Mouse (Mus musculus): Measurements from ENCODE around the gene Ubc. TPM values are rescaled to one million over a fixed set of nuclear protein-coding genes. Genes with fewer than 3 reads are reported as not detected.

Gene Ubc
- 33.1 TPM for polyA plus RNA-seq (2014; fragmentation: Illumina TruSeq; extraction: RNeasy Lipid Tissue Mini Kit (QIAGEN cat#74804); ENCODE audit: low read depth, low replicate concordance)

GRCm38 (mm10) chr5:125389579-125390441 lies at the start of gene Ubc:
Gene Ubc, minus strand, starts transcription at chr5:125390202.

GRCm38 (mm10) chr5:125433793-125434337 lies 43.9 kb upstream of the Ubc start, which contains the start of gene Dhx37:
Gene Dhx37, minus strand, starts transcription at chr5:125434121.

GRCm38 (mm10) chr5:125389131-125389578 lies 847 bp downstream of the Ubc start, which contains the start of gene Gm10382:
Gene Gm10382, plus strand, starts transcription at chr5:125389322.

GRCm38 (mm10) chr5:125340547-125341262 lies 49.3 kb downstream of the Ubc start, which contains the start of gene Scarb1:
Gene Scarb1, minus strand, starts transcription at chr5:125341094.

Other genes starting within 250 kb of the Ubc start
- 2.4 TPM for gene Ncor2, start 211.0 kb downstream of the Ubc start, polyA plus RNA-seq (2014; fragmentation: Illumina TruSeq; extraction: RNeasy Lipid Tissue Mini Kit (QIAGEN cat#74804); ENCODE audit: low read depth, low replicate concordance)
- gene Scarb1, start 49.1 kb downstream of the Ubc start, polyA plus RNA-seq (2014; fragmentation: Illumina TruSeq; extraction: RNeasy Lipid Tissue Mini Kit (QIAGEN cat#74804); ENCODE audit: low read depth, low replicate concordance), result 187 TPM
- gene Gm10382, start 880 bp downstream of the Ubc start, polyA plus RNA-seq (2014; fragmentation: Illumina TruSeq; extraction: RNeasy Lipid Tissue Mini Kit (QIAGEN cat#74804); ENCODE audit: low read depth, low replicate concordance), result not detected
- gene Dhx37, start 43.9 kb upstream of the Ubc start, polyA plus RNA-seq (2014; fragmentation: Illumina TruSeq; extraction: RNeasy Lipid Tissue Mini Kit (QIAGEN cat#74804); ENCODE audit: low read depth, low replicate concordance), result 8.5 TPM
- gene Bri3bp, start 51.4 kb upstream of the Ubc start, polyA plus RNA-seq (2014; fragmentation: Illumina TruSeq; extraction: RNeasy Lipid Tissue Mini Kit (QIAGEN cat#74804); ENCODE audit: low read depth, low replicate concordance), result 12.8 TPM
- gene Aacs, start 85.6 kb upstream of the Ubc start, polyA plus RNA-seq (2014; fragmentation: Illumina TruSeq; extraction: RNeasy Lipid Tissue Mini Kit (QIAGEN cat#74804); ENCODE audit: low read depth, low replicate concordance), result 4.7 TPM
- 4.1 TPM for gene Tmem132b, start 141.6 kb upstream of the Ubc start, polyA plus RNA-seq (2014; fragmentation: Illumina TruSeq; extraction: RNeasy Lipid Tissue Mini Kit (QIAGEN cat#74804); ENCODE audit: low read depth, low replicate concordance)

All from adrenal gland, adult 10 weeks (tissue).